8 mouse cellular contexts compared by ENCODE assay signal in genomic region chr11:70000396-70000898, GRCm38 (mm10). TPM values are rescaled to one million over a fixed set of nuclear protein-coding genes. Genes with fewer than 3 reads are reported as not detected.
DNase-seq lines count a peak whose midpoint lies in the region; ATAC-seq lines count a peak whose summit lies in the region.

TSS of gene Dvl2 (plus strand) at chr11:70000595.

- H3K4me2 ChIP-seq in embryonic facial prominence, embryonic 11.5 days (ENCODE audit: low read depth, low read length): peak within 1 kb of the TSS; percentile 47
- H3K4me2 ChIP-seq in limb, embryonic 13.5 days (replicated peaks): peak within 1 kb of the TSS; percentile 96
- H3K4me2 ChIP-seq in midbrain, embryonic 16.5 days (ENCODE audit: low read length): peak within 1 kb of the TSS; percentile 99

- DNase-seq in layer of hippocampus, adult 11-12 months (ENCODE audit: low spot score): peak; percentile 90
- no peak for DNase-seq in layer of hippocampus, adult 9-10 months (ENCODE audit: low spot score)
- peak; percentile 97 for DNase-seq in embryonic facial prominence, embryonic 11.5 days (ENCODE audit: low spot score)
- peak; percentile 94 for DNase-seq in kidney, adult 11 months
- peak; percentile 73 to 92 for DNase-seq in spleen, postnatal 10 days (ENCODE audit: low spot score in 2 of 2)

- no peaks in the 10 kb centered on the region for H3K9me3 ChIP-seq in embryonic facial prominence, embryonic 11.5 days (replicated peaks; ENCODE audit: control insufficient read depth, low read length)
- H3K9me3 ChIP-seq in limb, embryonic 13.5 days: no peaks in the 10 kb centered on the region
- H3K9me3 ChIP-seq in midbrain, embryonic 16.5 days (replicated peaks; ENCODE audit: control insufficient read depth, low read length, poor library complexity, severe bottlenecking): no peaks in the 10 kb centered on the region

- H3K27ac ChIP-seq in embryonic facial prominence, embryonic 11.5 days (replicated peaks; ENCODE audit: low read depth, low read length): peak within 1 kb of the TSS; percentile 94
- H3K27ac ChIP-seq in limb, embryonic 13.5 days: peak within 1 kb of the TSS; percentile 96
- H3K27ac ChIP-seq in midbrain, embryonic 16.5 days (ENCODE audit: low read length): peak within 1 kb of the TSS; percentile 98

- peaks cover 11% of the 10 kb centered on the region for H3K36me3 ChIP-seq in embryonic facial prominence, embryonic 11.5 days (replicated peaks; ENCODE audit: control insufficient read depth, insufficient read depth, low read depth, low read length)
- peaks cover 36% of the 10 kb centered on the region for H3K36me3 ChIP-seq in limb, embryonic 13.5 days
- H3K36me3 ChIP-seq in midbrain, embryonic 16.5 days (ENCODE audit: control insufficient read depth, insufficient read depth, low read length): peaks cover 7% of the 10 kb centered on the region

- under 1% methylated on average over 47 of the region's 48 CpGs for WGBS in embryonic facial prominence, embryonic 11.5 days
- under 1% methylated on average over 48 of the region's 48 CpGs for WGBS in limb, embryonic 13.5 days
- WGBS in midbrain, embryonic 16.5 days: under 1% methylated on average over 47 of the region's 48 CpGs

- peak; percentile 45; the same call in 1 of the 2 replicates for ATAC-seq in embryonic facial prominence, embryonic 11.5 days (replicated peaks; ENCODE audit: insufficient number of reproducible peaks, low FRiP score, low TSS enrichment, low read depth)
- peak; percentile 54 for ATAC-seq in granulocyte monocyte progenitor cell, adult 5-6 weeks (replicated peaks; ENCODE audit: poor library complexity, severe bottlenecking)
- peak; percentile 62 for ATAC-seq in limb, embryonic 13.5 days (ENCODE audit: low FRiP score, low read depth)
- peak; percentile 67 for ATAC-seq in midbrain, embryonic 16.5 days

- H3K9ac ChIP-seq in embryonic facial prominence, embryonic 11.5 days (replicated peaks; ENCODE audit: low read length): peak within 1 kb of the TSS; percentile 83
- H3K9ac ChIP-seq in limb, embryonic 13.5 days: peak within 1 kb of the TSS; percentile 84
- peak within 1 kb of the TSS; percentile 90 for H3K9ac ChIP-seq in midbrain, embryonic 16.5 days (ENCODE audit: low read depth, low read length)

- no peaks in the 10 kb centered on the region for H3K27me3 ChIP-seq in embryonic facial prominence, embryonic 11.5 days (ENCODE audit: control insufficient read depth, insufficient read depth, low read length)
- H3K27me3 ChIP-seq in limb, embryonic 13.5 days: no peaks in the 10 kb centered on the region
- no peaks in the 10 kb centered on the region for H3K27me3 ChIP-seq in midbrain, embryonic 16.5 days (ENCODE audit: control insufficient read depth, insufficient read depth, low read depth, low read length)

- peak within 1 kb of the TSS; percentile 85 for H3K4me3 ChIP-seq in embryonic facial prominence, embryonic 11.5 days (ENCODE audit: low read depth, low read length)
- H3K4me3 ChIP-seq in limb, embryonic 13.5 days: peak within 1 kb of the TSS; percentile 81
- H3K4me3 ChIP-seq in midbrain, embryonic 16.5 days (ENCODE audit: low read depth, low read length): peak within 1 kb of the TSS; percentile 89

- H3K4me1 ChIP-seq in embryonic facial prominence, embryonic 11.5 days (ENCODE audit: control insufficient read depth, insufficient read depth, low read length): no peaks in the 10 kb centered on the region; the same call in 1 of the 2 replicates
- H3K4me1 ChIP-seq in limb, embryonic 13.5 days: peaks cover 53% of the 10 kb centered on the region
- H3K4me1 ChIP-seq in midbrain, embryonic 16.5 days (ENCODE audit: control insufficient read depth, insufficient read depth, low read length): peaks cover 42% of the 10 kb centered on the region

RNA-seq across cellular contexts. Expression of gene Dvl2, which starts in this region (rescaled TPM):
- polyA plus RNA-seq in embryonic facial prominence, embryonic 11.5 days (2014; fragmentation: Nextera tagmentation; extraction: Ambion mirVana): 34.9 and 35.7 TPM in 2 replicates
- total RNA-seq in granulocyte monocyte progenitor cell, adult 5-6 weeks (2014; fragmentation: Nextera tagmentation): 4.6 and 24.5 TPM in 2 replicates
- 16.1 and 18.0 TPM in 2 replicates for total RNA-seq in granulocyte monocyte progenitor cell, adult 5-6 weeks (2017)
- polyA plus RNA-seq in limb, embryonic 13.5 days (2015; fragmentation: Nextera tagmentation; extraction: Ambion mirVana): 54.3 and 59.8 TPM in 2 replicates
- 21.9 and 26.1 TPM in 2 replicates for polyA plus RNA-seq in midbrain, embryonic 16.5 days (2015; fragmentation: Nextera tagmentation; extraction: Ambion mirVana)

Comparison
In these comparisons a context has a peak if more than half of its experiments do, and no peak if none do; other contexts are left out.
1. H3K4me2 ChIP-seq: peak in every context shown above with its lines; median percentile 99 in midbrain, embryonic 16.5 days; 96 in limb, embryonic 13.5 days; 47 in embryonic facial prominence, embryonic 11.5 days.